Mouse (Mus musculus) left cerebral cortex, adult 11 months (tissue): ENCODE data around the gene Pdia6.

Experiments used
- DNase-seq: peaks from one replicate; pipeline ENCODE4 v3.0.0; 2022; ENCODE audit warnings: low spot score

Gene Pdia6

DNA sequence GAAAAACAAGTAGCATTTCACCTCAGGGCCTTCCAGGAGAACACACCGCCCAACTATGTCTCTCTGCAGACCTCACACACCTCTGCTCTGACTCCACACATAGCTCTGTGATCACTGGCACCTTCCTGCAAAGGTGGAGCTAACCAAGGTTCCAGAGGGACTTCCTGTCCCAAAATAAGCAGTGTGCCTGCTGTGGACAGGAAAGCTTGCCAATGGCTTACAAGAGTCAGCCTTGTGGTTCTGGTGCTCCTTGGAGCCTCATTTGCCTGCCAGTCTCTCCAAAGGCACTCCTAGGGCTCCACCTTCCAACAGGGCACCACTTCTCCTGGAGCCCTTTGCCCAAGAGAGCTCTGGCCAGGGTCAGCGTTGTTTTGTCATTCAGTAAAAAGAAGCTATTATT is 1.5 kb upstream of the Pdia6 start:
- no peak for DNase-seq

DNA sequence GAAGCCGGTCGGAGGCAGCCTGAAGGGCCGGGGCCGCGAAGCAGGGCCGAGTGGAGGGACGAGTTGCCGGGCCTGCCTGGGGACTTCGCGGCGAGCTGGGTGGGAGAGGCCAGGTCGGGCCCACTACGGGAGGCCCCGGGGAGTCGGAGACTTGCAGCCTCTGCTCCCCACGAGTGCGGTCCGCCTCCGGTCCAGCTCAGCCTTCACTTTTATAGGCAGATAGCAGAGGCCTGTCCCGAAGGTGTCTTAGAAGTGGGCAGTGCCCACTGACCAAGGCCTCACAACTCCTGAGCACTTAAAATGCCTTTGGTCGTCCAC is 287 bp downstream of the Pdia6 start:
- DNase-seq = no peak

DNA sequence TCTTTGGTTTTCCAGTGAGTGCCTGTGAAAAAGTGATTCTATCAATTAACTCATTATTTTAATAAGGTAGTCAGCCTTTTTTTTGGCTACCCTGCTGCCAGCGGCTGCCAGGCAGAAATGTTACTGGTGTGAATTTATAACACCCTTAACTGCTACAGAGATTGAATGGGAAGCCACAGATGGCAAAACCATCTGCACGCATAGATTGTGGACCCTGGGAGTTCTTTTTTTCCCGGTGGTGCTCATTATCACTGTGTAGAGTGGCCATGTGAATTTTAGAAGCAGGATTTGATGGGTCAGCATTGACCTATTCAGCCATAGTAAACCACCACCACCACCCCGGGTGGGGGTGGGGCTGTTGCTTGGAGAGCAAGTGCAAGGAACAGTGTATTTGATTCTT is 971 bp downstream of the Pdia6 start:
- DNase-seq = no peak

DNA sequence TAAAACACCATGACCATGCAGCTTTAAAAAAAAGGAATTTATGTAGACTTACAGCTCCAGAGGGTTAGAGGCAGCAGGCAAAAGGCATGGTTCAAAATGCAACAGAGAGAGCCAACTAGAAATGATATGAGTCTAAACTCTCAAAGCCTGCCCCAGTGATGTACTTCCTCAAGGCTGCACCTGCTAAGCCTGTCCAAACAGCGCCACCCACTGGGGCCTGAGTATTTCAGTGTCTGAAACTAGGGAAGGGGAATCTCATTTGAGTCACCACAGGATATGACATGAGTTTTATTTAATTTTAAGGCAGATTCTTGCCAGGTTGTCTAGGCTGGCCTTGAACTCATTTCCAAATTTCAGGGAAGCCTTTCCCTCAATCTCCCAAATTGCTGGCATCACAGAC is 4.9 kb downstream of the Pdia6 start:
- DNase-seq = no peak

DNA sequence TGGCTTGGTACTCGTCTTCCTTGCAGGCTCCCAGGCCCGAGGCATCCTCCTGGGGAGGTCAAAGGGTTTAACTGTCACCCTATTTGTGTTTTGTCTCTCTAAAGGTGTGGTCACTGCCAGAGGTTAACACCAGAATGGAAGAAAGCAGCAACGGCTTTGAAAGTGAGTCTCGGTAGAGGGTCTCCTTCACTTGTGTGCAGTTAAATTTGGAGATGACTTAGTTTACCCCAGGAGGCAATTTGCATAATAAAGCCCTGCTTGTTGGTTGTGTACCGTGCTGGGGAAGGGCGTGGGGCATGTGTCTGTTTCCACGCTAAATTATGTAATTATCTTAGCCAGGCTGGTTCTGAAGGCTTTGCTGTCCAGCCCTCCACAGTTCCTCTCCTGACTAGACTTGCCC is 7.5 kb downstream of the Pdia6 start:
- DNase-seq = no peak

DNA sequence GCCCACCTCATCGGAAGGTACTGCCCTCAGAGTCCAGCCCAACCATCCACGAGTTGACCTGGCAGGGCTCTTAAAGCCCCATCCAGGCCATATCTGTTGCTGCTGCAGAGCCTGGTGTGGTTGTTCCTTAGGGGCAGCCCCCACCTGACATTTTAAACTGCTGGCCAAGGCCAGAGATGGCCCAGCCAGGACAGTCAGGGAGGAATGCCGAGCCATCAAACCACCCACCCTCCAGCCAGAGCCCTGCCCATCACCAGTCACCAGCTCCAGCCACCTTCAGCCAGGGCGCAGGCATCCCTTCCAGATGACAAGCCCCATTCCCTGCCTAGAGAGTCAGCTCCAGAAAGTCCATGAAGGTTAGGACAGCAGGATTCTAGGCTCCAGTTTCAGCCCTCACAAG is 22.2 kb downstream of the Pdia6 start:
- DNase-seq = no peak

DNA sequence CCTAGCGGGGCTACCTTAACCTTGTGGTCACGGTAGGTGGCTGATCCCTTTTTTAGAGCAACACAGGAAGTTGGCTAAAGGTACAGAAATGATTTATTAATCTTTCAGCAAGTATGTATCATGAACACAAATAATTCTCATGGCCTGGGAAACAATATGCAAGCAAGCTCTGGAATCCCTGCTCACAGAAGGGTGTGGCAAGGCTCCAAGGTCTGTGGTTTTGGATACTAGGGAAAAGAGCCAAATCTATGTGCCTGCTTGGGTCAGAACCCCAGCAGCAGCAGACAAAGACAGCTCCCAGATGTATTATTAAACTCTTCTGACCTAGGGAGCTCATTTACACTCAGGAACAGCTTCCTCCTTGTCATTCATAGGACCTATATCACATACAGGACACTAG is 22.7 kb downstream of the Pdia6 start:
- no peak for DNase-seq

DNA sequence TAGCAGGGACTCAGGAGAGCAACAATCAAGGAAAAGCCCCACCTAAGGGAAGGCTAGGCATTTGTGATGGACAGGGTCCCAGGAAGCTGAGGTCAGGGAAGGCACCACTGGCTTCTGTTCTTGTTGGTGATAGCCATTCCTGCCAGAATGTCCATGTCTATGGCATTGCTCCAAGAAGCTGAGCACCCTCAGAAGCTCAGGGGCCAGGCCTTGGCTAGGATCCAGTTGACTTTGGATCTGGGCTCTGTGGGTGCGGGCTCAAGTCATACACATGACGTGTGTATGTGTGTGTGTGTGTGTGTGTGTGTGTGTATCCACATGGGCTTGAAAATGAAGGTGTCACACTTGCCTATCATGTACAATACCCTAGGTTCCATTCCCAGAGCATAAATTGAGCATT is 23.6 kb downstream of the Pdia6 start:
- no peak for DNase-seq

DNA sequence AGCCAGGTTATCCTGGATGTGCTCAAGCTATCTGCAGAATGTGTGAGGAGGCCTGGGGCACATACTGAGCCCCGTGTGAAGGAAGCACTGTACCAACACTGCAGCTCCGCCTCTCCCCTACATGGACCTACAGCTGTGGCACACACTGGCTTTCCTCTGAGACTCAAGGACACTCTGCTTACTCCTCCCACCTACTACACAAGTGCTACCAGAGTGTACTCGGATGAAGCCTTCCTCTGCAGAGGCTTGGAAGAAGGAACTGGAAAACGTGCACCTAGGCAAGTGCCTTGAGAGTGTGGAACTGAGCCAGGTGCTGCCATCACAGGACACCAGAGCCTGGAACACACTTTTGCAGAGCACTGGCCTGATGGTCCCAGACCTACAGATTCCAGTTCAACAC is 24.2 kb downstream of the Pdia6 start:
- no peak for DNase-seq

DNA sequence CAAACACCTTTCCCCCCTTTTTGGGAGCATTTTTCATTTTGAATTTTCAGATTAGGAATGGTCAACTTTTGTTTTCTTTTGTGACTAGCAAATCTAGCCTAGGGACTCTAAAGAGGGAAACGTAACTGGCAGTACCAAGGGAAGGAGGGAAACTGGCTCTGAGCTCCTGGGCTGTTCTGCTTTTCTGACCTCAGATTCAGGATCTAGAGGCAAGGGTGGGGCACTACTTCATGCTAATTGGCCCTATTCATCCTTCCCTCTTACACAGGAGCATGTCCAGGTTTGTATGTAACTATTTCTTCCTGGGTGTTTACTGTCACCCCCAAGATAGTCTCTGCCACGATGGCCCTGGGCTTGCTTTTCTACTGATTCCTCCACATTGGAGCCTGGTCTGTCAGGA is 30.6 kb downstream of the Pdia6 start:
- no peak for DNase-seq

DNA sequence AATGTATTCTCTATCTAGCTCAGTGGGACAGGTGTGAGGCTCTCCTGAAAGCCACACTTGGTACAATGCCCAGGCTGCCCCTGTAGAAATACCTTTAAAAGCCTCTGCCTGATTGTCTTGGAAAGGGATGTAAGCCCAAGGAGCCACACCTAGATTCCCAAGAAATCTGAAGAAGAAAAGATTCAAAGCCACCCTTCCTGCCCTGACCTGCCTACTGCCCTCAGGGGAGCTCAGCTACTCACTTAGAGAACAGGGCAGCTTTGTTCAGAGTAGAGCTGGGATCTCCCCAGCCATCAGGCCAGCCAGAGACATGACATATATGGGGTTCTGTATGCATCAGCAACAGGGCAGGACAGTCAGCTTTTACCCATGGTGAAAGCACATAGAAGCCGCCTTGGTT is 33.6 kb downstream of the Pdia6 start:
- no peak for DNase-seq

DNA sequence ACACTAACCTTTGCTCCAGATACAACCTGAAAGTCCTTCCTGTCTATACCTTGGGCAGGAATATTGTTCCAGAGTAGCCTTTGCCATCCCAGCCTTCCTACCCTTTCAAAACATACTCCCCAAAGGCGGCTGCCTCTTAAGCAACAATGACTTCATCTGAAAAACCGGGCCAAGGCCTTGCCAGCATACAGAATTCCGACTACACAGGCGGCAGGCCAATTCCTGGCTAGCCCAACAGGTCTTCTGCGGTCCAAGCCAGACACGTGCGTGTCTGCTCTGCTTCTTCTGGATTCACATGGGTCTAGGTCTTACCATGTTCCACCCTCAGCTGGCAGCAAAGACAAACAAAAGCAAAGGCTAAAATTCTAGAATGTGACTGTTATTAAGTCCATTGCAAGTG is 39.1 kb downstream of the Pdia6 start:
- no peak for DNase-seq

DNA sequence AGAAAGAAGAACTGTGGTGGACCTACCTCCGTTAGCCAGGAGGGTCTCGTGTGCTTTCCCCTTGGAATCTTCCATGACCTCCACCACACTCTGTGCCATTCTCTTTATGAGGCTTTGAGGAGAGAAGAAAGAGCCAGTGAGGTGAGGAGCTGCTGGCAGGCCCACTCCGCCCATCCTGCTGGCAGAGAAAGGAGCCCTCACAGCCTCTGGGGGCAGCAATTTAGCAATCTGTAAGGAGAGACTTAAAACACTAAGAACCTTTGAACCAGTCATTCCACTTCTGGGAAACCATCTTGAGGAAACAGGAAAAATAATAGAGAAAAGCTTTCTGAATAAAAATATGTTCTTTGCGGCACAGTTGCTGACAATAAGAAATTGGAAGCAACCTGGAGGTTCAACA is 41.9 kb downstream of the Pdia6 start:
- no peak for DNase-seq

DNA sequence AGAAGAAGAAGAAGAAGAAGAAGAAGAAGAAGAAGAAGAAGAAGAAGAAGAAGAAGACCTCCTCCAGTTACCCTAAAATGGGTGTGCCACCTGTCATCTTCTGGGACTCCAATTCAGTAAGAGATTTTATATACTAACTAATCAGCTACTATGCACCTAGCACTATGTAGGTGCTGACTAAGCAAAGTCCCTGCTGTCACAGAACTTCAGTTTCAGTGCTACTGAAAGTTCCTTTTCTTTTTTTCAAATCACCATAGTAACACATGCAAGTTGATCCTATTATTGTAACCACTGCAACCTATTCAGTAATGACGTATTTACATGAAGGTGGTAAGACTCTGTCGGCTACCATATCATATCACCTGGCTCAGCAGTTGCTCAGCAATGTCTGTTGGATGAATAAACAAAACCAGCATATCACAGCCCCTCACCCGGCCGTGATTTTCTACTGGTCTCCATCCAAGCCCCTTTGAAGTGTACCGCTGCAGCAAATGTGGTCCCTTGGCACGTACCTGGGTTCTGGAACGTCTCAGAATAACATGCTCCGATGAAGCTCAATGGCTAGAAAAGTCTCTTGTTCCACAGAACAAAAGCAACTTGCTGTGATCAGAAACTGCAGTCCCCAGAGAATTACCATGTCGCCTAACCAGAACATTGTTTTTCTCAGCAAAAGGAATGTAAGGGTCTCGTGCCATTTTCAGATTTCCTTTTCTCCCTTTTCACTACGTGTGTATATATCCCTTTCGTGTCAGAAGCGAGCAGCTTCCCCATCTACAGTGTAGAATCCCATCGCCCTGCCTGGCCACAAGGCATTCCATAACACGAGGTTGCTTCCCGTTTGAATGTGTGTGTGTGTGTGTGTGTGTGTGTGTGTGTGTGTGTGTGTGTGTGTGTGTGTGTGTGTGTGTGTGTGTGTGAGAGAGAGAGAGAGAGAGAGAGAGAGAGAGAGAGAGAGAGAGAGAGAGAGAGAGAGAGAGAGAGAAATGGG is 44.8 kb downstream of the Pdia6 start:
- no peak for DNase-seq

DNA sequence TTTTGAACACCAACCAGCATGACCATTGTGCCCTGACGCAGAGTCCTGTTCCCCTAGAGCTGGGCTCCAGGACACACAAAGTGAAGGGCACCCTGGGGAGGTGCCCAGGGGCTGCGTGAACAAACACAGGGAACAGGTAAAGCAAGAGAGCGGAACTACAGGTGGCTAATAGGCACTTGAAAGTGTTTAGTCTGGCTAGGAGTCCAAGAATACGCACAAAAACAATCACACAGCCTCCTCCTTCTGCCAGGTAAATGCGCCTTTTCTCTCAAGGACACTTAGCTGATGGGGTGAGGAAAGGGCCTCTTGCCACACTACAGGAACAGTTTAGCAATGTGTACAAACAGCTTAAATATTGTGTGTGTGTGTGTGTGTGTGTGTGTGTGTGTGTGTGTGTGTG is 49.8 kb downstream of the Pdia6 start:
- no peak for DNase-seq

DNA sequence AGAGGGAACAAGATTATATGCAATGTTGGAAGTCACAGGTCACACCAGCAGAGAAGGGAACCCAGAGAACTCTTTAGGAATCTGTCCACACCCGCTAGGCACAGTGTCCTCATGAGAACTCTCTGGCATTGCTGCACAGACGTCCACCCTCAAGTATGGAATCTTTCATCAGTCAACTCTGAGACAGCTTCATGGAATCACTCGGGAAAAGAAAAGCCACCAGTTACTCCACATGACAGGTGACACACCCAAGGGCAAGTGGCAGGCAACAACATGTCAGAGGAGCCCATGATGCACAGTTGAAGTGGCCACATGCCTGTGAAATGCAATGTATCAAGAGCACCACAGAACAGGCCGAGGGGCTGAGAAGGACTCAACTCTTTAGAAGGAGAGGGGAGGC is 51.6 kb downstream of the Pdia6 start:
- no peak for DNase-seq

DNA sequence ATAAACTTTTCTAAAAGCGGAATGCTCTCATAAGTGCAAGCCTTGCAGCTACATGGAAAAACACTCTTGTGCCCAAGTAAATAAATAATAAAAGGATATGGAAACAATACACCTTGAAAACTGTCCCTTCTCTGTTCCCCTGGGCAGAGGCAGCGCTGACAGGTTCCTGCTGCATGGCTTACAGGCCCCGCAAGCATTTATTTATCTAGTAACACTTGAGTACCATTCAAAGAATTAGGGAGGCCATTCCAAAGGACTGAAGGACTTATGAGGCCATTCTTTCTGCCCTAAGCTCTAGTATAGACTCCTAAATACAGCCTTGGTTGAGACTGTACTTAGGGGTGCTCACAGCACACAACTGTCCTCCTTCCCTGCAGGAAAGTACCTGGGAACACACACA is 52.1 kb downstream of the Pdia6 start:
- DNase-seq = no peak

DNA sequence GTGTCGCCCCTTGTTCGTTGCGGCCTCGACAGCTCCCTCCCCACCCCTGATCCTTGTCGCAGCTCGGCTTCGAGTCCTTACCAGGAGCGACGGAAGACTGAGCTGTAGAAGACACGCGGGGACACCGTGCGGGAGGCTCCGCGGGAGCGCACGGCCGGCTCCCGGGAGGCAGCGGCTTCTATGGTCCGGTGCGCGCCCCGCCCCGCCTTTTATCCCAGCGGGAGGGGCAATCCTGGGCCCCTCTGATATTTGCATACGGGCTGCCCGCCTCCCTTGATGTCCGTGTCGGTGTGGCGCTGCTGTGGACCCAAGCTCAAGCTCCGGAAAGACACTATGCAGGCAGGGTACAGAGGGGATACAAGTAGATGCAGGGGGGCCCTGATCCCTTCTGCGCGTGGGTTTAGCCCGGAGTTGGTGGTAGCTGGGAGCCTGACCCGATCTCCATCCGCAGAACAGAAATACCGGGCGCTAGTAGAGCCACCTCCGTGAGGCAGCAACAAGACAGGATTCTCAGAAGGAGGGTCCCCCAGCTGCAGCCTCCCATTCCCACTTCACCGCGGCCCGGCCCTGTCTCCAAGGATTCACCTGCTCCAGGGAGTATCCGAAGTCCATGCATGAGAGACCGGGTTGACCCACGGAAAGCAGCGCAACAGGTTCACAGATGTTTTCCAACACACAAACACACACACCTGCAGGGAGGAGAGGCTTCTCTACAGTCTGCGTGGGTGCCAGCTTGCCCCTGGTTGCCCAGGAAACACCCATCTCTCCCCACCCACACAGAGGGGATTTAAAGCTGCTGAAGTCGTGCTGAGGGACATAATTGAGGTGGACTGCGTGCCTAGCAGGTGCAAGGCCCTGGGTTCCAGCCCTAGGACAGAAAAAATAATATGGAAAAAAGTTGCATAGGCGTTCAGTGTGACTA is 58.5 kb downstream of the Pdia6 start:
- DNase-seq = no peak

DNA sequence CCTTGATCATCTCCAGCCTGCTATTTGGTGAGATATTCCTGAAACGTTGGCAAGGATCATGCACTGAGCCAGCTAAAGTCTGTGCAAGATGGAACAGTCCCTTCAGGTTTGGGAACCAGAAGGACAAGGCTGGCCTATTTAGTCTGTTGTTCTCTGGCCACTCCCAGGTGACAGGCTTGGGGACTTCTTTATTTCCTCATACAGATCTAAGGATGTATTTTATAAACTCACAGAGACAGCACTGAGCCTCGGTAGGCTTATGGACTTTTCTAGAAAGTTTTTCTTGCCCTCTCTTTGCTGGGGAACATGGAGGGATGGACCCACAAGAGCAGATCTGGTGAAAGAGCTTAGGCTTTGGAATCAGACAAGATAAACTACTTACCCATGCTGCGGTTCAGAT is 62.9 kb downstream of the Pdia6 start, which contains the start of gene Atp6v1c2:
Gene Atp6v1c2 (minus strand): TSS at position 101 of the 400 bp plus-strand sequence.
- DNase-seq = no peak

DNA sequence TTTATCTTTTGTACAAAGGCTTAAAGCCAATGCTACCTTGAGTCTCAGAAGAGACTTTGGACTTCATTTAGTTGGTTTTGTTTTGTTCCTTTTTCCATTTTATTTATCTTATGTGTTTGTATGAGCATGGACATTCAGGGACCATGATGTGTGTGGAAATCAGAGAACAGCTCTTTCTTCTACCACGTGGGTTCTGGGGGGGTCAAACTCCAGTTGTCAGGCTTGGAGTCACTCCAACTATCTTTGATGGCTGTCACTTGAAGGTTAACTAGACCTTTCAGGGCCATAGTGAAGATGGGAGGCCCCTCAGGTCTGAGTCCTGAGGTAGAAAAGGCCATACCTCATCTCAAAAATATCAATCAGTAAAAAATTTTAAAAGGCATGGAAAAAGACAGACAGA is 67.1 kb downstream of the Pdia6 start:
- DNase-seq = no peak
